Mouse (Mus musculus) olfactory bulb, adult 2 months (tissue): Measurements from ENCODE around the gene Spry2. TPM values are rescaled to one million over a fixed set of nuclear protein-coding genes. Genes with fewer than 3 reads are reported as not detected.

Experiments used
- H3K27ac ChIP-seq: fragments of 200-500 bp; 2 replicates; pipeline ENCODE4 v1.5.1; 2012; ENCODE audit warnings: low read depth, low read length; ENCODE audit not compliant: insufficient read depth
- H3K4me1 ChIP-seq: fragments of 200-500 bp; 2 replicates; pipeline ENCODE4 v1.6.1; 2012; ENCODE audit warnings: low read length; ENCODE audit not compliant: control insufficient read depth, insufficient read depth
- H3K4me3 ChIP-seq: fragments of 200-500 bp; 2 replicates; pipeline ENCODE4 v1.5.1; 2012; ENCODE audit warnings: mild to moderate bottlenecking, low read depth, low read length, moderate library complexity; ENCODE audit not compliant: insufficient read depth
- CTCF ChIP-seq: fragments of 200-500 bp; IDR thresholded peaks from 2 replicates; pipeline ENCODE4 v1.5.1; 2012; ENCODE audit warnings: low read depth, mild to moderate bottlenecking, low read length, moderate library complexity; ENCODE audit not compliant: insufficient read depth
- POLR2A ChIP-seq: fragments of 200-500 bp; IDR thresholded peaks from 2 replicates; pipeline ENCODE4 v1.6.1; 2012; ENCODE audit warnings: mild to moderate bottlenecking, low read depth, low read length, moderate library complexity; ENCODE audit not compliant: insufficient read depth
- WGBS: fragments of 180-500 bp; shearing (Covaris S2); methylation state at CpG from one replicate; pipeline ENCODE4 v1.1.7; 2018; 5-methylcytosine and 5-hydroxymethylcytosine counted together
- polyA plus RNA-seq: library from polyadenylated mRNA; stranded (reverse); fragments of >200 nt; gene quantifications from 2 replicates; pipeline ENCODE4 v1.2.4, GENCODE M21; 2012; ENCODE audit warnings: low replicate concordance; ENCODE audit not compliant: missing spikeins, insufficient read depth, insufficient read length

Gene Spry2
- polyA plus RNA-seq, 1 experiment: not detected

DNA sequence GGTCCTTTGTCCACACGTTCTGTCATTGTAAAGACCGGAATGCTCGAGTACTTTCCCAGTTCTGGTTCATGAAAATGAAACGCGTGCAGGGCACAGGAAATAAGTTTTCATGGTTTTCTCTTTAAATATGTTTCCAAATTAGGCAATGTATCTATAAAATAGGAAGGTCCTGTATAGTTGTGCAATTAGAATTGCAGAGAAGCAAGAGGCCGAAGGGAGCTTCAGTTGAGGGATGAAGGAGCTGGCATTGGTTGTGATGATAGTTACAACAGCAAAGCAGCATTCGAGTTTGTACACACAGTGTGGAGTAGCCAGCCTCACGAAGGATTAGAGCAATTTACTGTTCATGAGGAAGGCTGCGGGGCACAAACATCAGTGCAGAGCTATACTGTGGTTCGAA is 18.3 kb downstream of the Spry2 start:
- H3K4me1 ChIP-seq: no peaks in the 10 kb centered on the region
- WGBS: 89% methylated on average over 10 of the region's 10 CpGs
- no peak overlapping the region for H3K4me3 ChIP-seq
- H3K27ac ChIP-seq: no peak overlapping the region
- no peak for TF ChIP-seq POLR2A
- no peak for TF ChIP-seq CTCF

DNA sequence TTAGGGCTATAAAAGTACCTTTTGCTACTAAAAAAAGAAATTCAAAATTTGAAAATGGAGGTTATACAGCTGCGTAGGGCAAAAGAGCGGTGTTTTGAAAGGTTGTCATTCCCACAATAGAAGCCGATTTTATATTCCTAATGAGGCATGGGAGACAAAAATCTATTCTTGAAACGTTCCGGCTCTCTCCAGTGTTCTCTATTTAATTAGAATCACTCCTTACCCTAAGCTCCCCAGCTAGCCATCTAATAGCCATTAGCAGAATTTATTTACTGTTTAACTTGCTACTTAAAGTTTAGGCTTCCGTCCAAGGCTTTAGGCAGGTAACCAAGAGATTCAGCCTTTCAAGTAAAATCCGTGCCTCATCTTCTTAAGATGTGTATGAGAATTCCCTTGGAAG is 20.2 kb downstream of the Spry2 start:
- TF ChIP-seq CTCF: no peak
- no peak for TF ChIP-seq POLR2A
- H3K27ac ChIP-seq: no peak overlapping the region
- WGBS: 47% methylated on average over 7 of the region's 7 CpGs

GRCm38 (mm10) chr14:105870370-105870936 is 26.2 kb downstream of the Spry2 start:
- Histone ChIP-seq H3K4me3 (no peak overlapping the region), H3K4me1 (no peaks in the 10 kb centered on the region), H3K27ac (no peak overlapping the region)
- TF ChIP-seq CTCF (no peak), POLR2A (no peak)
- WGBS: 89% methylated on average over 14 of the region's 14 CpGs

More for the DNA sequence above, 20.2 kb downstream of the Spry2 start:
- no peak overlapping the region for H3K4me3 ChIP-seq
- no peaks in the 10 kb centered on the region for H3K4me1 ChIP-seq

DNA sequence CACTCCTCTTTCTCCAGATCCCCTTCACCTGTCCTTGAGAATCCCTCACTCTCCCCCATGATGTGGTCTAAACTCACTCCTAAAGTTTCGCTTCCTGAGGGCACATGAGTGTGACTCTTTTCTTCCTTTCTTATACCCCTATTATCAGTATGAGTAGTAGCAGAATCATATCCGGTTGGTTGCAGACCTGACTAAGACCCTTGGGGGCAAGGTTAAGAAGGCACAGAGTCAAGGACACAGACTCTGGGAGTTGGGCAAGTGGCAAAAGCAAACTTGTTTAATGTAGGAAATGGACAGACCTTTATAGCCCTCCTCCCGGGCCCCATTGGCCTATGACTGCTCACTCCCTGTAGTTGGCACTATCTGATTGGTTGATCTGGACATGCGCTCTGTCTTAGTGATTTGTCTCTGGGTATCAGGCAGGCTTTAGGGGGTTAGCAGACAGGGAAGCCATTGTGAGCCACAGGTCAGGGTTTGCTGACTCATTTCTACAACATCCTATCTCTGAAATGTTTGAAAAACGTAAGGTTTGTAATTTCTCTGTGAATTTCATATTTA is 31.2 kb downstream of the Spry2 start:
- no peak overlapping the region for H3K27ac ChIP-seq
- H3K4me3 ChIP-seq: no peak overlapping the region
- TF ChIP-seq POLR2A: no peak
- TF ChIP-seq CTCF: no peak
- WGBS: 95% methylated on average over 5 of the region's 5 CpGs
- H3K4me1 ChIP-seq: no peaks in the 10 kb centered on the region

- Histone ChIP-seq H3K4me3 (no peak overlapping the region), H3K27ac (no peak overlapping the region), H3K4me1 (peaks cover 2% of the 10 kb centered on the region; the same call in 1 of the 2 replicates)
- no peak for TF ChIP-seq POLR2A
- no peak for TF ChIP-seq CTCF
- WGBS: 84% methylated on average over 11 of the region's 11 CpGs
Measured at GRCm38 (mm10) chr14:105862199-105862598, 34.4 kb downstream of the Spry2 start.

DNA sequence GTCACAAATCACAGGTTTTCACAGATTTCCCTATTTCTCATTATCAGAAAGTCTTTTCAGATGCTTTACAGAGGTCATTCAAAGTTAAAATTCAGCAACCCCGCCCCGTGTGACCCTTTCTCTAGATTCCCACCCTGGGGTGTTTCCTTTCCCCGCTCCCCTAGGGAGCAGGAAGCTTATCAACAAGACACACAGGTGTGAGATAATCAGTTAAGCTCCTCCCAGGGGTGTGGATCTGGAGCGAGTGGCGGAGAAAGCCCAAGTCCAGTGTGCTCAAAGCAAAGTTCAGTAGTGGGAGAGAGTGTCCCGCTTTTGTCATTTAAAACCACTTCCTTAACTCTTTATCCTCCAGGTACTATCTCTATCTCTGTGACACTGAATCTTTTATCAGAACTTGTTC is 35.7 kb downstream of the Spry2 start:
- WGBS: 74% methylated on average over 6 of the region's 6 CpGs
- peaks cover 2% of the 10 kb centered on the region; the same call in 1 of the 2 replicates for H3K4me1 ChIP-seq
- no peak overlapping the region for H3K27ac ChIP-seq
- no peak overlapping the region for H3K4me3 ChIP-seq
- no peak for TF ChIP-seq POLR2A
- no peak for TF ChIP-seq CTCF

- WGBS: 92% methylated on average over 4 of the region's 4 CpGs
- no peak overlapping the region for H3K4me3 ChIP-seq
- TF ChIP-seq CTCF: no peak
- no peak for TF ChIP-seq POLR2A
- peaks cover 2% of the 10 kb centered on the region; the same call in 1 of the 2 replicates for H3K4me1 ChIP-seq
- H3K27ac ChIP-seq: no peak overlapping the region
Measured at GRCm38 (mm10) chr14:105860276-105860675, 36.3 kb downstream of the Spry2 start.

DNA sequence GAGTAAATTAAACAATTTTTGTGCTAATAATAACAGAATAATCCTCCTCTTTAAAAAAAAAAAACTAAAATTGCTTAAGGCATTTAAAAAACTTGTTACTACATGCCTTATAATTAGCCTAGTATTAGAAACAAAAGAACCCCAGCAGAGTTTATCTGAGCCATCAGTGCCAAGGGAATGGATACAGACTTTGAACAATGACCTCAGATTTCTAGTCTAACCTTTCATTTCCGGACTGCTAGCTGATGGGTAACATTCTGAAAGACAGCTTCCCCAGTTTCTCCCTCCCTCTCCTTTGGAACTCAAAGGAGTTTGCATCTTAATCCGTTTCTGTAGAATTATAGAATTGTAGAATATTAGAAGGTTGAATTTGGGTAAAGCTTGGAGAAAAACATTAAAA is 36.7 kb downstream of the Spry2 start:
- H3K4me3 ChIP-seq: no peak overlapping the region
- 37% methylated on average over 2 of the region's 2 CpGs for WGBS

GRCm38 (mm10) chr14:105859368-105859767 is 37.3 kb downstream of the Spry2 start:
- Histone ChIP-seq H3K4me3 (no peak overlapping the region), H3K4me1 (peaks cover 2% of the 10 kb centered on the region; the same call in 1 of the 2 replicates), H3K27ac (no peak overlapping the region)
- 62% methylated on average over 4 of the region's 4 CpGs for WGBS
- no peak for TF ChIP-seq POLR2A
- no peak for TF ChIP-seq CTCF

More for the DNA sequence above, 36.7 kb downstream of the Spry2 start:
- peaks cover 2% of the 10 kb centered on the region; the same call in 1 of the 2 replicates for H3K4me1 ChIP-seq
- H3K27ac ChIP-seq: no peak overlapping the region
- TF ChIP-seq CTCF: no peak
- no peak for TF ChIP-seq POLR2A

DNA sequence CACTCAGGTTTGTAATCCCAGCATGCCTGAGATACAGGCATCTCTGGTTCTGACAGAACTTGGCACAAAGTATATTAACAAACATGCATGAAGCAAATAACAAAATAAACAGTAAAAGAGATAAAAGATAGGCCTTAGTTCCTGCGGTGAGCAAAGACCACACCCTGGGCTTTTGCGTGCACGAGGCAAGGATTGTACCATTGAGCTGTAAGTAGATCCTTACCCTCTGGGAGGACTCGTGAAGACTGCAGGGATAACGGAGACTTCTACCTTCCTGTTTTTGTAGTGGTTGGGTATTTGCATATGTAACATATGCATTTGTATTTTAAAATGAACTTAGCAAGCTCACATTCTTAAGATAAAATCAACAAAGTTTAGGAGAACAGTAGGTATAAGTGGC is 37.7 kb downstream of the Spry2 start:
- H3K4me3 ChIP-seq: no peak overlapping the region
- TF ChIP-seq POLR2A: no peak
- no peak for TF ChIP-seq CTCF
- H3K27ac ChIP-seq: no peak overlapping the region
- H3K4me1 ChIP-seq: peaks cover 2% of the 10 kb centered on the region; the same call in 1 of the 2 replicates
- WGBS: 66% methylated on average over 5 of the region's 5 CpGs
